Mouse (Mus musculus): ENCODE data around the gene Rab6a.

The Rab6a gene

GRCm38 (mm10) chr7:100624538-100624937, 17.3 kb downstream of the Rab6a start:
- no peak for DNase-seq

- peak in 1 of 2 experiments; percentile 32 for DNase-seq
Measured at GRCm38 (mm10) chr7:100637657-100638056, 30.4 kb downstream of the Rab6a start.

- DNase-seq, result no peak
Measured at GRCm38 (mm10) chr7:100642413-100642812, 35.2 kb downstream of the Rab6a start.

- peak; percentile 44 to 65 for DNase-seq
Measured at GRCm38 (mm10) chr7:100645147-100645546, 37.9 kb downstream of the Rab6a start.

- DNase-seq, result no peak
Measured at GRCm38 (mm10) chr7:100649095-100649494, 41.9 kb downstream of the Rab6a start.

GRCm38 (mm10) chr7:100649826-100650225, 42.6 kb downstream of the Rab6a start:
- DNase-seq, result no peak

- DNase-seq, result no peak
Measured at GRCm38 (mm10) chr7:100650421-100650820, 43.2 kb downstream of the Rab6a start.

GRCm38 (mm10) chr7:100651011-100651410, 43.8 kb downstream of the Rab6a start:
- no peak for DNase-seq

- no peak for DNase-seq
Measured at GRCm38 (mm10) chr7:100653480-100654266, 46.5 kb downstream of the Rab6a start.

- DNase-seq, result no peak
Measured at GRCm38 (mm10) chr7:100654441-100654840, 47.2 kb downstream of the Rab6a start.

- no peak for DNase-seq
Measured at GRCm38 (mm10) chr7:100656739-100657138, 49.5 kb downstream of the Rab6a start.

- peak; percentile 85 to 88 for DNase-seq
Measured at GRCm38 (mm10) chr7:100658093-100658578, 50.9 kb downstream of the Rab6a start.

- DNase-seq, result no peak
Measured at GRCm38 (mm10) chr7:100661264-100661663, 54.1 kb downstream of the Rab6a start.

GRCm38 (mm10) chr7:100662231-100662630, 55.0 kb downstream of the Rab6a start, which contains the start of gene Plekhb1:
Plekhb1 (minus strand) TSS chr7:100662414.
- no peak for DNase-seq

- DNase-seq, result peak; percentile 89 to 92
Measured at GRCm38 (mm10) chr7:100663190-100663589, 56.0 kb downstream of the Rab6a start.

- no peak for DNase-seq
Measured at GRCm38 (mm10) chr7:100663729-100664304, 56.6 kb downstream of the Rab6a start.

GRCm38 (mm10) chr7:100670646-100671045, 63.4 kb downstream of the Rab6a start:
- DNase-seq, result no peak

- no peak for DNase-seq
Measured at GRCm38 (mm10) chr7:100673452-100673851, 66.2 kb downstream of the Rab6a start.

GRCm38 (mm10) chr7:100674941-100675340, 67.7 kb downstream of the Rab6a start:
- DNase-seq, result no peak

GRCm38 (mm10) chr7:100678052-100678451, 70.8 kb downstream of the Rab6a start:
- peak in 1 of 2 experiments; percentile 12 for DNase-seq

GRCm38 (mm10) chr7:100678948-100679880, 72.0 kb downstream of the Rab6a start:
- DNase-seq, result peak; percentile 19 to 35

GRCm38 (mm10) chr7:100681132-100681531, 73.9 kb downstream of the Rab6a start:
- DNase-seq, result no peak

- no peak for DNase-seq
Measured at GRCm38 (mm10) chr7:100683241-100683640, 76.0 kb downstream of the Rab6a start.
